Mouse (Mus musculus) midbrain, postnatal 0 days (tissue): ENCODE measurements around the gene Aars. TPM values are rescaled to one million over a fixed set of nuclear protein-coding genes. Genes with fewer than 3 reads are reported as not detected.

Experiments used
- ATAC-seq: fragments of 200-750 bp; cut with Nextera tagmentation; 2 replicates; pipeline ENCODE4 v1.8.0; 2017; ENCODE audit warnings: moderate number of reproducible peaks, mild to moderate bottlenecking, moderate TSS enrichment, moderate library complexity; ENCODE audit not compliant: low FRiP score
- DNase-seq: peaks from one replicate; pipeline ENCODE4 v3.0.0-alpha.2; 2015; ENCODE audit warnings: low spot score
- H3K27ac ChIP-seq: fragments of 300-500 bp; sonication (generic); 2 replicates; pipeline ENCODE4 v1.5.1; 2014; ENCODE audit warnings: low read depth, mild to moderate bottlenecking, low read length, mixed read lengths
- H3K27me3 ChIP-seq: fragments of 300-500 bp; sonication (generic); 2 replicates; pipeline ENCODE4 v1.6.1; 2014; ENCODE audit warnings: low read length, control low read depth, mixed read lengths; ENCODE audit not compliant: insufficient read depth
- H3K36me3 ChIP-seq: fragments of 300-500 bp; sonication (generic); 2 replicates; pipeline ENCODE4 v1.6.1; 2014; ENCODE audit warnings: low read length, control low read depth, mixed read lengths; ENCODE audit not compliant: insufficient read depth
- H3K4me1 ChIP-seq: fragments of 300-500 bp; sonication (generic); 2 replicates; pipeline ENCODE4 v1.6.1; 2014; ENCODE audit warnings: mild to moderate bottlenecking, control low read depth, antibody characterized with exemption, low read length, mixed read lengths; ENCODE audit not compliant: insufficient read depth
- H3K4me2 ChIP-seq: fragments of 300-500 bp; sonication (generic); 2 replicates; pipeline ENCODE4 v1.6.1; 2014; ENCODE audit warnings: low read depth, mild to moderate bottlenecking, low read length, mixed read lengths; ENCODE audit not compliant: poor library complexity, severe bottlenecking
- H3K4me3 ChIP-seq: fragments of 300-500 bp; sonication (generic); 2 replicates; pipeline ENCODE4 v1.5.1; 2014; ENCODE audit warnings: low read depth, mild to moderate bottlenecking, low read length, moderate library complexity
- H3K9ac ChIP-seq: fragments of 300-500 bp; sonication (generic); replicated peaks from 2 replicates; pipeline ENCODE4 v1.6.1; 2014; ENCODE audit warnings: mild to moderate bottlenecking, low read length, moderate library complexity, mixed read lengths; ENCODE audit not compliant: poor library complexity, severe bottlenecking
- H3K9me3 ChIP-seq: fragments of 300-500 bp; sonication (generic); 2 replicates; pipeline ENCODE4 v1.6.1; 2016; ENCODE audit warnings: low read length, control low read depth
- CTCF ChIP-seq: IDR thresholded peaks from 2 replicates; pipeline ENCODE4 v1.5.1; 2016; ENCODE audit warnings: antibody characterized with exemption, mild to moderate bottlenecking
- WGBS: fragments of 180-500 bp; shearing (Covaris S2); extraction: QIAGEN DNeasy Blood & Tissue Kit; methylation state at CpG from one replicate; pipeline ENCODE4 v1.1.7; 2014; 5-methylcytosine and 5-hydroxymethylcytosine counted together
- polyA plus RNA-seq: library from polyadenylated mRNA; unstranded; fragments of >200 nt; fragmentation: Nextera tagmentation; extraction: Ambion mirVana; gene quantifications from 2 replicates; pipeline ENCODE4 v1.2.1, GENCODE M21; 2015
- total RNA-seq: library from RNA; depleted of rRNA; stranded (reverse); fragments of >200 nt; gene quantifications from 2 replicates; pipeline ENCODE4 v1.2.3, GENCODE M21; 2014

Aars gene
- total and polyA plus RNA-seq, 2 experiments from 2014 or later, result 86.8 to 110 TPM

GRCm38 (mm10) chr8:111055031-111055634, 22.2 kb downstream of the Aars start:
- Histone ChIP-seq H3K36me3 (peaks cover 48% of the 10 kb centered on the region), H3K4me1 (0 out of 2 replicates have a peak, but pooled peaks cover 4% of the 10 kb centered on the region), H3K4me3 (no peak overlapping the region), H3K27me3 (no peaks in the 10 kb centered on the region), H3K9ac (no peak overlapping the region), H3K4me2 (no peak overlapping the region), H3K27ac (no peak overlapping the region), H3K9me3 (no peaks in the 10 kb centered on the region)
- no peak for TF ChIP-seq CTCF
- ATAC-seq (no peak), DNase-seq (no peak)
- WGBS, result 94% methylated on average over 17 of the region's 17 CpGs

- Histone ChIP-seq H3K4me1 (peaks cover 7% of the 10 kb centered on the region), H3K9me3 (no peaks in the 10 kb centered on the region), H3K4me2 (no peak overlapping the region), H3K4me3 (no peak overlapping the region), H3K27ac (no peak overlapping the region), H3K27me3 (no peaks in the 10 kb centered on the region), H3K36me3 (peaks cover 43% of the 10 kb centered on the region), H3K9ac (no peak overlapping the region)
- TF ChIP-seq CTCF, result no peak
- 70% methylated on average over 2 of the region's 2 CpGs for WGBS
- ATAC-seq, result no peak
- DNase-seq, result no peak
Observed at GRCm38 (mm10) chr8:111055661-111056060, 22.7 kb downstream of the Aars start.

- Histone ChIP-seq H3K4me2 (peak within 1 kb of the TSS; percentile 100), H3K4me3 (peak within 1 kb of the TSS; percentile 95), H3K27ac (peak within 1 kb of the TSS; percentile 68), H3K9ac (peak within 1 kb of the TSS; percentile 66), H3K27me3 (no peaks in the 10 kb centered on the region), H3K4me1 (peaks cover 11% of the 10 kb centered on the region), H3K9me3 (no peaks in the 10 kb centered on the region), H3K36me3 (peaks cover 43% of the 10 kb centered on the region)
- WGBS, result under 1% methylated on average over 66 of the region's 68 CpGs
- TF ChIP-seq CTCF, result peak; percentile 93
- ATAC-seq, result peak; percentile 97
- peak; percentile 96 for DNase-seq
Observed at GRCm38 (mm10) chr8:111056158-111056663, 23.3 kb downstream of the Aars start, which contains the start of gene Exosc6. Exosc6 (plus strand) TSS chr8:111056339.

GRCm38 (mm10) chr8:111056691-111057293, 23.8 kb downstream of the Aars start:
- H3K4me3 ChIP-seq, result peak overlapping the region; percentile 95
- H3K4me2 ChIP-seq, result peak overlapping the region; percentile 100
- H3K36me3 ChIP-seq, result peaks cover 38% of the 10 kb centered on the region
- WGBS, result 1% methylated on average over 51 of the region's 63 CpGs
- H3K4me1 ChIP-seq, result peaks cover 11% of the 10 kb centered on the region
- ATAC-seq (peak; percentile 49; the same call in 1 of the 2 replicates), DNase-seq (peak; percentile 32)
- peak overlapping the region; percentile 68 for H3K27ac ChIP-seq
- H3K9me3 ChIP-seq, result no peaks in the 10 kb centered on the region
- H3K27me3 ChIP-seq, result no peaks in the 10 kb centered on the region
- no peak for TF ChIP-seq CTCF
- peak overlapping the region; percentile 66 for H3K9ac ChIP-seq

- H3K9me3 ChIP-seq, result no peaks in the 10 kb centered on the region
- H3K4me1 ChIP-seq, result peaks cover 14% of the 10 kb centered on the region
- no peak overlapping the region for H3K4me2 ChIP-seq
- H3K27ac ChIP-seq, result no peak overlapping the region
- ATAC-seq (no peak), DNase-seq (no peak)
- no peak for TF ChIP-seq CTCF
- no peak overlapping the region for H3K9ac ChIP-seq
- no peak overlapping the region for H3K4me3 ChIP-seq
- H3K27me3 ChIP-seq, result no peaks in the 10 kb centered on the region
- peaks cover 15% of the 10 kb centered on the region for H3K36me3 ChIP-seq
- 73% methylated on average over 2 of the region's 2 CpGs for WGBS
Observed at GRCm38 (mm10) chr8:111058946-111059572, 26.1 kb downstream of the Aars start.

- Histone ChIP-seq H3K4me2 (peak overlapping the region; percentile 69), H3K9ac (peak overlapping the region; percentile 72), H3K27me3 (no peaks in the 10 kb centered on the region), H3K4me1 (peaks cover 14% of the 10 kb centered on the region), H3K9me3 (no peaks in the 10 kb centered on the region), H3K4me3 (peak overlapping the region; percentile 68), H3K36me3 (no peaks in the 10 kb centered on the region), H3K27ac (peak overlapping the region; percentile 77)
- ATAC-seq (no peak), DNase-seq (peak; percentile 34)
- WGBS, result under 1% methylated on average over 14 of the region's 14 CpGs
- no peak for TF ChIP-seq CTCF
Observed at GRCm38 (mm10) chr8:111061688-111062071, 28.7 kb downstream of the Aars start.
